Comparison of ENCODE assay signal across 9 mouse cellular contexts in genomic region chr14:121435794-121436193, GRCm38 (mm10). TPM values are rescaled to one million over a fixed set of nuclear protein-coding genes. Genes with fewer than 3 reads are reported as not detected.
A peak's percentile ranks its signal among the peaks of the same experiment; 100 is the strongest.
DNase-seq lines count a peak whose midpoint lies in the region; ATAC-seq and TF ChIP-seq lines count a peak whose summit lies in the region.
"Had no signal": no experiment of that assay in that cellular context is flagged by ENCODE, and none has a peak within 500 bp of the region (broad histone marks: within the 10 kb centered on the region; RNA-seq: fewer than 3 reads in every experiment).

No protein-coding gene starts in this region.

- no peaks in the 10 kb centered on the region for H3K27me3 ChIP-seq in lung, embryonic 14.5 days (ENCODE audit: insufficient read depth, low read length)
- no peaks in the 10 kb centered on the region for H3K27me3 ChIP-seq in heart, embryonic 16.5 days (ENCODE audit: control insufficient read depth, insufficient read depth, low read length)
- no peaks in the 10 kb centered on the region for H3K27me3 ChIP-seq in myocyte (ENCODE audit: control insufficient read depth, insufficient read depth, insufficient read length)
- H3K27me3 ChIP-seq: embryonic facial prominence, embryonic 12.5 days had no signal

- H3K4me1 ChIP-seq in lung, embryonic 14.5 days (ENCODE audit: insufficient read depth), result no peaks in the 10 kb centered on the region
- peaks cover 21% of the 10 kb centered on the region for H3K4me1 ChIP-seq in heart, embryonic 16.5 days (ENCODE audit: control insufficient read depth, insufficient read depth, low read length)
- H3K4me1 ChIP-seq: embryonic facial prominence, embryonic 12.5 days had no signal

- no peaks in the 10 kb centered on the region for H3K36me3 ChIP-seq in lung, embryonic 14.5 days (ENCODE audit: insufficient read depth)
- no peaks in the 10 kb centered on the region for H3K36me3 ChIP-seq in heart, embryonic 16.5 days (ENCODE audit: control insufficient read depth, insufficient read depth)
- H3K36me3 ChIP-seq in myocyte (ENCODE audit: control insufficient read depth, insufficient read depth), result no peaks in the 10 kb centered on the region
- H3K36me3 ChIP-seq: embryonic facial prominence, embryonic 12.5 days had no signal

- no peak overlapping the region for H3K9ac ChIP-seq in lung, embryonic 14.5 days
- H3K9ac ChIP-seq in heart, embryonic 16.5 days (ENCODE audit: low read length), result peak overlapping the region; percentile 57
- H3K9ac ChIP-seq: embryonic facial prominence, embryonic 12.5 days had no signal

- peak; percentile 24; the same call in 1 of the 2 replicates for ATAC-seq in lung, embryonic 14.5 days (ENCODE audit: insufficient read depth)
- peak; percentile 84 for ATAC-seq in heart, embryonic 16.5 days (replicated peaks; ENCODE audit: extremely low read depth, insufficient read depth, low FRiP score)
- ATAC-seq in cerebellum, adult (ENCODE audit: insufficient number of reproducible peaks, low FRiP score, low TSS enrichment), result no peak

- no peaks in the 10 kb centered on the region for H3K9me3 ChIP-seq in lung, embryonic 14.5 days (ENCODE audit: low read depth, low read length)
- H3K9me3 ChIP-seq in heart, embryonic 16.5 days (replicated peaks; ENCODE audit: control insufficient read depth, low read length), result no peaks in the 10 kb centered on the region
- H3K9me3 ChIP-seq: embryonic facial prominence, embryonic 12.5 days had no signal

- TF ChIP-seq CTCF in lung, embryonic 14.5 days (IDR thresholded peaks at IDR 0.05; ENCODE audit: low read depth), result no peak

- no peak overlapping the region for H3K4me2 ChIP-seq in lung, embryonic 14.5 days
- peak overlapping the region; percentile 33; the same call in 1 of the 2 replicates for H3K4me2 ChIP-seq in heart, embryonic 16.5 days (ENCODE audit: low read depth, low read length)
- peak overlapping the region; percentile 75 for H3K4me2 ChIP-seq in myocyte (ENCODE audit: low read depth)
- H3K4me2 ChIP-seq: embryonic facial prominence, embryonic 12.5 days had no signal

- no peak for DNase-seq in lung, embryonic 14.5 days
- no peak for DNase-seq in lung, postnatal 4 days
- peak; percentile 85 for DNase-seq in adrenal gland, adult 2 months
- no peak for DNase-seq in retina, postnatal 1 day
- no peak for DNase-seq in testis, postnatal 14 days (ENCODE audit: low spot score)

- H3K79me2 ChIP-seq in myocyte (ENCODE audit: control insufficient read depth, insufficient read depth), result no peaks in the 10 kb centered on the region

- H3K4me3 ChIP-seq in lung, embryonic 14.5 days (ENCODE audit: low read depth, low read length), result no peak overlapping the region
- H3K4me3 ChIP-seq in heart, embryonic 16.5 days (ENCODE audit: low read length), result no peak overlapping the region
- H3K4me3 ChIP-seq in myocyte, result no peak overlapping the region
- H3K4me3 ChIP-seq: embryonic facial prominence, embryonic 12.5 days had no signal

- no peak overlapping the region for H3K27ac ChIP-seq in lung, embryonic 14.5 days (ENCODE audit: low read depth)
- H3K27ac ChIP-seq in heart, embryonic 16.5 days (ENCODE audit: low read length), result peak overlapping the region; percentile 95
- H3K27ac ChIP-seq: embryonic facial prominence, embryonic 12.5 days had no signal

- TF ChIP-seq POLR2A in myocyte (IDR thresholded peaks at IDR 0.05; ENCODE audit: insufficient read length, low read depth), result no peak

- no peak overlapping the region for H3ac ChIP-seq in myocyte (ENCODE audit: control insufficient read depth, insufficient read length)

- WGBS in lung, embryonic 14.5 days, result 36% methylated on average over 6 of the region's 6 CpGs
- 10% methylated on average over 6 of the region's 6 CpGs for WGBS in heart, embryonic 16.5 days

TF ChIP-seq in myocyte, 11 proteins besides CTCF, POLR2A, EP300 and RAD21:
- TF ChIP-seq MAX (IDR thresholded peaks at IDR 0.05; ENCODE audit: low read depth) (peak; percentile 10), CEBPB (IDR thresholded peaks at IDR 0.05; ENCODE audit: insufficient read depth, poor library complexity, severe bottlenecking) (no peak), MYOG (IDR thresholded peaks at IDR 0.05; ENCODE audit: control insufficient read depth in 1 of 3, insufficient read depth in 1 of 3, insufficient read length in 2 of 3, low read depth in 2 of 3) (peak in 1 of 3 experiments; percentile 10), MYOD1 (IDR thresholded peaks at IDR 0.05; ENCODE audit: control insufficient read depth in 1 of 3, insufficient read length in 2 of 3, low read depth in 2 of 3) (peak in 1 of 3 experiments; percentile 15)

RNA-seq across cellular contexts. Expression of gene Stk24, which starts 56.0 kb away (rescaled TPM):
- 50.3 and 51.7 TPM in 2 replicates for polyA plus RNA-seq in lung, embryonic 14.5 days (2014; fragmentation: Nextera tagmentation; extraction: Ambion mirVana)
- total RNA-seq in adrenal gland, adult 2 months (2021), result 100 to 1,000 TPM in 1 of 2 experiments, 10 to 100 TPM in 1; 94.2 to 129 TPM
- 23.8 and 34.2 TPM in 2 replicates for polyA plus RNA-seq in adrenal gland, adult 2 months (2012; rRNA removed)
- polyA plus RNA-seq in heart, embryonic 16.5 days (2015; fragmentation: Nextera tagmentation; extraction: Ambion mirVana), result 36.6 and 38.6 TPM in 2 replicates
- 26.9 TPM for polyA plus RNA-seq in myocyte (2012; fragmentation: generic; extraction: Trizol)
